Mouse (Mus musculus) heart, embryonic 14.5 days (tissue): ENCODE results near the gene Csrp1. TPM values are rescaled to one million over a fixed set of nuclear protein-coding genes. Genes with fewer than 3 reads are reported as not detected.
A peak's percentile ranks its signal among the peaks of the same experiment; 100 is the strongest.

ENCODE experiments used
- ATAC-seq: fragments of 200-750 bp; cut with Nextera tagmentation; 2 replicates; pipeline ENCODE4 v1.8.0; 2017; ENCODE audit warnings: low read depth, moderate TSS enrichment; ENCODE audit not compliant: insufficient number of reproducible peaks, insufficient read depth, low FRiP score
- H3K27ac ChIP-seq, 2 experiments: fragments of 200-500 bp in 1 of 2; fragments of 300-500 bp in 1 of 2; sonication (generic) in 1 of 2; replicated peaks in 1 of 2; 2 replicates each; pipeline ENCODE4 v1.5.1; 2012 to 2014; ENCODE audit warnings: low read depth in 2 of 2, low read length in 2 of 2, control low read depth in 1 of 2, mild to moderate bottlenecking in 1 of 2, mixed read lengths in 1 of 2; ENCODE audit not compliant: control insufficient read depth in 1 of 2, insufficient read depth in 1 of 2
- H3K27me3 ChIP-seq: fragments of 300-500 bp; sonication (generic); 2 replicates; pipeline ENCODE4 v1.6.1; 2014; ENCODE audit warnings: mild to moderate bottlenecking, low read length, control low read depth; ENCODE audit not compliant: control insufficient read depth, insufficient read depth
- H3K36me3 ChIP-seq: fragments of 300-500 bp; sonication (generic); 2 replicates; pipeline ENCODE4 v1.6.1; 2014; ENCODE audit warnings: mild to moderate bottlenecking, control low read depth, low read length, mixed read lengths; ENCODE audit not compliant: control insufficient read depth, insufficient read depth
- H3K4me1 ChIP-seq, 2 experiments: fragments of 200-500 bp in 1 of 2; fragments of 300-500 bp in 1 of 2; sonication (generic) in 1 of 2; 2 replicates each; pipeline ENCODE4 v1.6.1; 2012 to 2014; ENCODE audit warnings: low read length in 2 of 2, control low read depth in 1 of 2, mixed read lengths in 1 of 2; ENCODE audit not compliant: control insufficient read depth in 2 of 2, insufficient read depth in 2 of 2
- H3K4me2 ChIP-seq: fragments of 300-500 bp; sonication (generic); 2 replicates; pipeline ENCODE4 v1.6.1; 2014; ENCODE audit warnings: mild to moderate bottlenecking, low read length
- H3K4me3 ChIP-seq, 2 experiments: fragments of 200-500 bp in 1 of 2; fragments of 300-500 bp in 1 of 2; sonication (generic) in 1 of 2; 2 replicates each; pipeline ENCODE4 v1.5.1; 2012 to 2014; ENCODE audit warnings: low read length in 2 of 2, mild to moderate bottlenecking in 2 of 2, control low read depth in 1 of 2, low read depth in 1 of 2, moderate library complexity in 1 of 2; ENCODE audit not compliant: control insufficient read depth in 1 of 2, insufficient read depth in 1 of 2
- H3K9ac ChIP-seq: fragments of 300-500 bp; sonication (generic); 2 replicates; pipeline ENCODE4 v1.6.1; 2014; ENCODE audit warnings: mild to moderate bottlenecking, low read length
- H3K9me3 ChIP-seq: fragments of 300-500 bp; sonication (generic); 2 replicates; pipeline ENCODE4 v1.6.1; 2016; ENCODE audit warnings: low read length, control low read depth; ENCODE audit not compliant: control insufficient read depth
- WGBS: fragments of 180-500 bp; shearing (Covaris S2); extraction: QIAGEN DNeasy Blood & Tissue Kit; methylation state at CpG from one replicate; pipeline ENCODE4 v1.1.7; 2014; 5-methylcytosine and 5-hydroxymethylcytosine counted together
- polyA plus RNA-seq: library from polyadenylated mRNA; unstranded; fragments of >200 nt; fragmentation: Nextera tagmentation; extraction: Ambion mirVana; gene quantifications from 2 replicates; pipeline ENCODE4 v1.2.1, GENCODE M21; 2014

Csrp1 gene
- polyA plus RNA-seq, 1 experiment from 2014 or later, result 220 TPM

DNA sequence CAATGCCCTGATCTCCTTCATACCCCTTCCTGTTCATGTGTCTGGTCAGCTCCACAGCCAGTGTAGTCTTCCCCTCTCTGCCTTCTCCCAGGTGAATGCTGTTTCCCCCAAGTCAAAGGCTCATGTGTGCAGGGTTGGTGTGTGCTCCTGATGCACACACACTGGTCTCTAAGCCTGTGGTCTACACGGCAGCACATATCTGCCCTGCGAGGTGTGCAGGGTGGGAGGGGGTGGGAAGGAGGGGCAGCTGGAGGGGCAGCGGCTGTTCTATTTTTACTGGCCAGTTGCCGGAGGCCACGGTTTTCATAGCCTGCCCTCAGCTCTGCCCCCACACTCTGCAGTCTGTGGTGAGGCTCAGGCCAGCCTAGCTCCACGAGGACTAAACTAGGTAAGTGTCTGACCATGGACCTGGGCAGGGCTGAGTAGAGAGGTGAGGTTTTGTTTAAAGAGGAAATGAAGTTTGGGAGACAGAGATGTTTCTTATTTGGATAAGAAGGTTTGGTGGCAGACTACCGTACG lies 79.3 kb downstream of the Csrp1 start:
- peak; percentile 36 for ATAC-seq
- Histone ChIP-seq H3K27me3 (no peaks in the 10 kb centered on the region), H3K27ac (peak overlapping the region; percentile 100), H3K4me3 (peak overlapping the region; percentile 62 to 63), H3K4me2 (peak overlapping the region; percentile 75), H3K36me3 (peaks cover 33% of the 10 kb centered on the region), H3K4me1 (peaks cover 65 to 79% of the 10 kb centered on the region in 2 experiments), H3K9me3 (no peaks in the 10 kb centered on the region), H3K9ac (peak overlapping the region; percentile 97)
- WGBS, result 5% methylated on average over 8 of the region's 8 CpGs

- peak overlapping the region; percentile 75 for H3K4me2 ChIP-seq
- H3K9me3 ChIP-seq, result no peaks in the 10 kb centered on the region
- peaks cover 63 to 79% of the 10 kb centered on the region in 2 experiments for H3K4me1 ChIP-seq
- H3K27me3 ChIP-seq, result no peaks in the 10 kb centered on the region
- peak overlapping the region; percentile 100 for H3K27ac ChIP-seq
- peaks cover 45% of the 10 kb centered on the region for H3K36me3 ChIP-seq
- H3K9ac ChIP-seq, result peak overlapping the region; percentile 97
- ATAC-seq, result peak; percentile 93
- 6% methylated on average over 8 of the region's 8 CpGs for WGBS
- H3K4me3 ChIP-seq, result peak overlapping the region; percentile 62 to 63
Observed at GRCm38 (mm10) chr1:135800192-135800950, 80.5 kb downstream of the Csrp1 start.

Other genes starting within 250 kb of the Csrp1 start
- gene Nav1, start 112.8 kb upstream of the Csrp1 start, polyA plus RNA-seq, result 28.0 and 33.6 TPM in 2 replicates
- gene Phlda3, start 46.1 kb downstream of the Csrp1 start, polyA plus RNA-seq, result 72.4 and 77.2 TPM in 2 replicates
- gene Tnni1, start 59.4 kb downstream of the Csrp1 start, polyA plus RNA-seq, result 5,020 and 5,035 TPM in 2 replicates
- 3.1 and 4.8 TPM in 2 replicates for gene Lad1, start 98.5 kb downstream of the Csrp1 start, polyA plus RNA-seq
- 7,347 and 7,875 TPM in 2 replicates for gene Tnnt2, start 116.3 kb downstream of the Csrp1 start, polyA plus RNA-seq
- gene Pkp1, start 199.1 kb downstream of the Csrp1 start, polyA plus RNA-seq, result 0.04 and 0.08 TPM in 2 replicates